Mouse (Mus musculus) hindbrain, embryonic 16.5 days (tissue): ENCODE measurements around the gene Erh. TPM values are rescaled to one million over a fixed set of nuclear protein-coding genes. Genes with fewer than 3 reads are reported as not detected.
A peak's percentile ranks its signal among the peaks of the same experiment; 100 is the strongest.

Experiments used
- ATAC-seq: fragments of 200-750 bp; cut with Nextera tagmentation; 2 replicates; pipeline ENCODE4 v1.8.0; 2017; ENCODE audit warnings: moderate TSS enrichment, moderate library complexity
- H3K27ac ChIP-seq: fragments of 300-500 bp; sonication (generic); 2 replicates; pipeline ENCODE4 v1.5.1; 2014; ENCODE audit warnings: low read depth, mild to moderate bottlenecking, control low read depth, low read length, moderate library complexity
- H3K27me3 ChIP-seq: fragments of 300-500 bp; sonication (generic); replicated peaks from 2 replicates; pipeline ENCODE4 v1.6.1; 2014; ENCODE audit warnings: low read length; ENCODE audit not compliant: control insufficient read depth, insufficient read depth
- H3K36me3 ChIP-seq: fragments of 300-500 bp; sonication (generic); 2 replicates; pipeline ENCODE4 v1.6.1; 2014; ENCODE audit warnings: mild to moderate bottlenecking, low read length, moderate library complexity, mixed read lengths; ENCODE audit not compliant: control insufficient read depth, insufficient read depth
- H3K4me1 ChIP-seq: fragments of 300-500 bp; sonication (generic); 2 replicates; pipeline ENCODE4 v1.6.1; 2014; ENCODE audit warnings: low read depth, low read length; ENCODE audit not compliant: control insufficient read depth, insufficient read depth
- H3K4me2 ChIP-seq: fragments of 300-500 bp; sonication (generic); 2 replicates; pipeline ENCODE4 v1.6.1; 2014; ENCODE audit warnings: mild to moderate bottlenecking, low read length, control low read depth, moderate library complexity
- H3K4me3 ChIP-seq: fragments of 300-500 bp; sonication (generic); 2 replicates; pipeline ENCODE4 v1.5.1; 2014; ENCODE audit warnings: mild to moderate bottlenecking, low read length, control low read depth, moderate library complexity
- H3K9ac ChIP-seq: fragments of 300-500 bp; sonication (generic); 2 replicates; pipeline ENCODE4 v1.6.1; 2014; ENCODE audit warnings: low read depth, mild to moderate bottlenecking, control low read depth, low read length, moderate library complexity
- H3K9me3 ChIP-seq: fragments of 300-500 bp; sonication (generic); 2 replicates; pipeline ENCODE4 v1.6.1; 2014; ENCODE audit warnings: mild to moderate bottlenecking, low read length, moderate library complexity; ENCODE audit not compliant: control insufficient read depth
- WGBS: fragments of 180-500 bp; shearing (Covaris S2); extraction: QIAGEN DNeasy Blood & Tissue Kit; methylation state at CpG from one replicate; pipeline ENCODE4 v1.1.7; 2014; 5-methylcytosine and 5-hydroxymethylcytosine counted together
- polyA plus RNA-seq: library from polyadenylated mRNA; unstranded; fragments of >200 nt; fragmentation: Nextera tagmentation; extraction: Ambion mirVana; gene quantifications from 2 replicates; pipeline ENCODE4 v1.2.1, GENCODE M21; 2015

The Erh gene
- polyA plus RNA-seq, 1 experiment from 2014 or later, result 251 TPM

- H3K4me1 ChIP-seq, result peaks cover 41% of the 10 kb centered on the region
- peaks cover 9% of the 10 kb centered on the region for H3K36me3 ChIP-seq
- no peaks in the 10 kb centered on the region for H3K27me3 ChIP-seq
- peak overlapping the region; percentile 87 for H3K27ac ChIP-seq
- peak overlapping the region; percentile 69 for H3K4me3 ChIP-seq
- H3K4me2 ChIP-seq, result peak overlapping the region; percentile 88
- 2% methylated on average over 48 of the region's 48 CpGs for WGBS
- peak; percentile 75 for ATAC-seq
- peak overlapping the region; percentile 90 for H3K9ac ChIP-seq
- no peaks in the 10 kb centered on the region for H3K9me3 ChIP-seq
These were observed 1.1 kb downstream of the Erh start for GRCm38 (mm10) chr12:80642725-80643692.

- Histone ChIP-seq H3K9me3 (no peaks in the 10 kb centered on the region), H3K27ac (no peak overlapping the region), H3K4me2 (no peak overlapping the region), H3K4me3 (no peak overlapping the region), H3K9ac (no peak overlapping the region), H3K4me1 (no peaks in the 10 kb centered on the region), H3K27me3 (no peaks in the 10 kb centered on the region), H3K36me3 (peaks cover 26% of the 10 kb centered on the region)
- WGBS, result 88% methylated on average over 5 of the region's 5 CpGs
- no peak for ATAC-seq
These were observed 12.4 kb downstream of the Erh start for GRCm38 (mm10) chr12:80631790-80632189.

GRCm38 (mm10) chr12:80620501-80620900, 23.6 kb downstream of the Erh start:
- no peaks in the 10 kb centered on the region for H3K4me1 ChIP-seq
- H3K4me3 ChIP-seq, result no peak overlapping the region

GRCm38 (mm10) chr12:80615371-80616257, 28.5 kb downstream of the Erh start:
- no peaks in the 10 kb centered on the region for H3K27me3 ChIP-seq
- 55% methylated on average over 7 of the region's 7 CpGs for WGBS
- no peak overlapping the region for H3K9ac ChIP-seq
- ATAC-seq, result no peak
- H3K36me3 ChIP-seq, result no peaks in the 10 kb centered on the region
- no peaks in the 10 kb centered on the region for H3K9me3 ChIP-seq
- H3K27ac ChIP-seq, result no peak overlapping the region
- H3K4me2 ChIP-seq, result no peak overlapping the region
- no peaks in the 10 kb centered on the region for H3K4me1 ChIP-seq
- no peak overlapping the region for H3K4me3 ChIP-seq

More at GRCm38 (mm10) chr12:80620501-80620900, 23.6 kb downstream of the Erh start:
- no peaks in the 10 kb centered on the region for H3K27me3 ChIP-seq
- no peaks in the 10 kb centered on the region for H3K9me3 ChIP-seq
- H3K36me3 ChIP-seq, result no peaks in the 10 kb centered on the region
- no peak overlapping the region for H3K4me2 ChIP-seq
- no peak overlapping the region for H3K27ac ChIP-seq
- H3K9ac ChIP-seq, result no peak overlapping the region
- ATAC-seq, result no peak
- WGBS, result 82% methylated on average over 5 of the region's 5 CpGs

- H3K27me3 ChIP-seq, result no peaks in the 10 kb centered on the region
- H3K4me1 ChIP-seq, result no peaks in the 10 kb centered on the region
- no peaks in the 10 kb centered on the region for H3K36me3 ChIP-seq
- H3K4me3 ChIP-seq, result no peak overlapping the region
- peak; percentile 74 for ATAC-seq
- 47% methylated on average over 9 of the region's 9 CpGs for WGBS
- peak overlapping the region; percentile 29; the same call in 1 of the 2 replicates for H3K27ac ChIP-seq
- no peak overlapping the region for H3K9ac ChIP-seq
- no peaks in the 10 kb centered on the region for H3K9me3 ChIP-seq
- H3K4me2 ChIP-seq, result no peak overlapping the region
These were observed 31.9 kb downstream of the Erh start for GRCm38 (mm10) chr12:80612113-80612791.

GRCm38 (mm10) chr12:80609928-80610327, 34.2 kb downstream of the Erh start:
- ATAC-seq, result no peak
- no peak overlapping the region for H3K27ac ChIP-seq
- H3K4me1 ChIP-seq, result no peaks in the 10 kb centered on the region
- H3K9me3 ChIP-seq, result no peaks in the 10 kb centered on the region
- H3K4me2 ChIP-seq, result no peak overlapping the region
- 78% methylated on average over 3 of the region's 3 CpGs for WGBS
- H3K27me3 ChIP-seq, result no peaks in the 10 kb centered on the region
- H3K4me3 ChIP-seq, result no peak overlapping the region
- no peak overlapping the region for H3K9ac ChIP-seq
- no peaks in the 10 kb centered on the region for H3K36me3 ChIP-seq

- H3K27me3 ChIP-seq, result no peaks in the 10 kb centered on the region
- no peaks in the 10 kb centered on the region for H3K36me3 ChIP-seq
- H3K27ac ChIP-seq, result no peak overlapping the region
- 89% methylated on average over 1 of the region's 1 CpGs for WGBS
- H3K4me1 ChIP-seq, result peaks cover 10% of the 10 kb centered on the region
- H3K4me2 ChIP-seq, result no peak overlapping the region
- H3K9me3 ChIP-seq, result no peaks in the 10 kb centered on the region
- no peak overlapping the region for H3K4me3 ChIP-seq
- H3K9ac ChIP-seq, result no peak overlapping the region
- ATAC-seq, result no peak
These were observed 35.6 kb downstream of the Erh start for GRCm38 (mm10) chr12:80608576-80608975.

GRCm38 (mm10) chr12:80604218-80604617, 39.9 kb downstream of the Erh start:
- no peak overlapping the region for H3K4me3 ChIP-seq
- 70% methylated on average over 2 of the region's 2 CpGs for WGBS
- H3K9me3 ChIP-seq, result no peaks in the 10 kb centered on the region
- peak; percentile 48; the same call in 1 of the 2 replicates for ATAC-seq
- no peaks in the 10 kb centered on the region for H3K27me3 ChIP-seq
- peaks cover 14% of the 10 kb centered on the region for H3K4me1 ChIP-seq
- H3K27ac ChIP-seq, result peak overlapping the region; percentile 49
- H3K36me3 ChIP-seq, result 0 out of 2 replicates have a peak, but pooled peaks cover 2% of the 10 kb centered on the region
- no peak overlapping the region for H3K4me2 ChIP-seq
- no peak overlapping the region for H3K9ac ChIP-seq
